Mouse (Mus musculus): ENCODE measurements around the gene Chpt1. TPM values are rescaled to one million over a fixed set of nuclear protein-coding genes. Genes with fewer than 3 reads are reported as not detected.
A peak's percentile ranks its signal among the peaks of the same experiment; 100 is the strongest.

Chpt1 gene
- polyA plus RNA-seq, 1 experiment from 2014 or later: 8.0 TPM

GRCm38 (mm10) chr10:88426158-88426816 is 77.6 kb downstream of the Chpt1 start:
- 94% methylated on average over 2 of the region's 2 CpGs for WGBS
- no peaks in the 10 kb centered on the region for H3K4me1 ChIP-seq (ENCODE audit: control insufficient read depth, insufficient read depth, low read length)
- H3K4me3 ChIP-seq (ENCODE audit: low read depth, low read length): no peak overlapping the region
- H3K9me3 ChIP-seq (replicated peaks; ENCODE audit: control insufficient read depth, low read length, poor library complexity, severe bottlenecking): no peaks in the 10 kb centered on the region
- H3K4me2 ChIP-seq (ENCODE audit: low read length): no peak overlapping the region
- no peak overlapping the region for H3K27ac ChIP-seq (ENCODE audit: low read length)
- no peaks in the 10 kb centered on the region for H3K27me3 ChIP-seq (ENCODE audit: control insufficient read depth, insufficient read depth, low read depth, low read length)
- H3K36me3 ChIP-seq (ENCODE audit: control insufficient read depth, insufficient read depth, low read length): peaks cover 27% of the 10 kb centered on the region
- H3K9ac ChIP-seq (ENCODE audit: low read depth, low read length): no peak overlapping the region
- ATAC-seq: peak; percentile 91

GRCm38 (mm10) chr10:88420655-88421435 is 83.0 kb downstream of the Chpt1 start:
- Histone ChIP-seq H3K4me1 (ENCODE audit: control insufficient read depth, insufficient read depth, low read length) (no peaks in the 10 kb centered on the region), H3K36me3 (ENCODE audit: control insufficient read depth, insufficient read depth, low read length) (0 out of 2 replicates have a peak, but pooled peaks cover 6% of the 10 kb centered on the region), H3K27ac (ENCODE audit: low read length) (no peak overlapping the region), H3K4me3 (ENCODE audit: low read depth, low read length) (no peak overlapping the region), H3K4me2 (ENCODE audit: low read length) (no peak overlapping the region), H3K9me3 (replicated peaks; ENCODE audit: control insufficient read depth, low read length, poor library complexity, severe bottlenecking) (no peaks in the 10 kb centered on the region), H3K9ac (ENCODE audit: low read depth, low read length) (no peak overlapping the region), H3K27me3 (ENCODE audit: control insufficient read depth, insufficient read depth, low read depth, low read length) (no peaks in the 10 kb centered on the region)
- WGBS: 96% methylated on average over 19 of the region's 19 CpGs
- no peak for ATAC-seq

- WGBS: 84% methylated on average over 11 of the region's 11 CpGs
Observed at GRCm38 (mm10) chr10:88420141-88420541, 83.7 kb downstream of the Chpt1 start.

GRCm38 (mm10) chr10:88417686-88418085 is 86.2 kb downstream of the Chpt1 start:
- no peaks in the 10 kb centered on the region for H3K27me3 ChIP-seq (ENCODE audit: control insufficient read depth, insufficient read depth, low read depth, low read length)
- WGBS: 90% methylated on average over 5 of the region's 5 CpGs

More at GRCm38 (mm10) chr10:88420141-88420541, 83.7 kb downstream of the Chpt1 start:
- Histone ChIP-seq H3K4me1 (ENCODE audit: control insufficient read depth, insufficient read depth, low read length) (no peaks in the 10 kb centered on the region), H3K9me3 (replicated peaks; ENCODE audit: control insufficient read depth, low read length, poor library complexity, severe bottlenecking) (no peaks in the 10 kb centered on the region), H3K27me3 (ENCODE audit: control insufficient read depth, insufficient read depth, low read depth, low read length) (no peaks in the 10 kb centered on the region), H3K36me3 (ENCODE audit: control insufficient read depth, insufficient read depth, low read length) (peaks cover 11% of the 10 kb centered on the region), H3K4me2 (ENCODE audit: low read length) (no peak overlapping the region), H3K9ac (ENCODE audit: low read depth, low read length) (no peak overlapping the region), H3K27ac (ENCODE audit: low read length) (no peak overlapping the region), H3K4me3 (ENCODE audit: low read depth, low read length) (no peak overlapping the region)
- ATAC-seq: no peak

GRCm38 (mm10) chr10:88412290-88412995 is 91.4 kb downstream of the Chpt1 start:
- Histone ChIP-seq H3K9ac (ENCODE audit: low read depth, low read length) (no peak overlapping the region), H3K9me3 (replicated peaks; ENCODE audit: control insufficient read depth, low read length, poor library complexity, severe bottlenecking) (no peaks in the 10 kb centered on the region), H3K4me3 (ENCODE audit: low read depth, low read length) (no peak overlapping the region), H3K27ac (ENCODE audit: low read length) (no peak overlapping the region), H3K4me1 (ENCODE audit: control insufficient read depth, insufficient read depth, low read length) (no peaks in the 10 kb centered on the region), H3K27me3 (ENCODE audit: control insufficient read depth, insufficient read depth, low read depth, low read length) (no peaks in the 10 kb centered on the region), H3K4me2 (ENCODE audit: low read length) (no peak overlapping the region), H3K36me3 (ENCODE audit: control insufficient read depth, insufficient read depth, low read length) (peaks cover 9% of the 10 kb centered on the region)
- 60% methylated on average over 17 of the region's 17 CpGs for WGBS
- no peak for ATAC-seq

More at GRCm38 (mm10) chr10:88417686-88418085, 86.2 kb downstream of the Chpt1 start:
- Histone ChIP-seq H3K4me2 (ENCODE audit: low read length) (no peak overlapping the region), H3K9me3 (replicated peaks; ENCODE audit: control insufficient read depth, low read length, poor library complexity, severe bottlenecking) (no peaks in the 10 kb centered on the region), H3K9ac (ENCODE audit: low read depth, low read length) (no peak overlapping the region), H3K27ac (ENCODE audit: low read length) (no peak overlapping the region), H3K4me1 (ENCODE audit: control insufficient read depth, insufficient read depth, low read length) (no peaks in the 10 kb centered on the region), H3K36me3 (ENCODE audit: control insufficient read depth, insufficient read depth, low read length) (peaks cover 13% of the 10 kb centered on the region), H3K4me3 (ENCODE audit: low read depth, low read length) (no peak overlapping the region)
- no peak for ATAC-seq

- no peak for ATAC-seq
- H3K36me3 ChIP-seq (ENCODE audit: control insufficient read depth, insufficient read depth, low read length): peaks cover under 1% of the 10 kb centered on the region; the same call in 1 of the 2 replicates
- 58% methylated on average over 2 of the region's 2 CpGs for WGBS
Observed at GRCm38 (mm10) chr10:88409751-88410150, 94.1 kb downstream of the Chpt1 start.

GRCm38 (mm10) chr10:88407875-88408631 is 95.8 kb downstream of the Chpt1 start:
- Histone ChIP-seq H3K4me2 (ENCODE audit: low read length) (no peak overlapping the region), H3K36me3 (ENCODE audit: control insufficient read depth, insufficient read depth, low read length) (no peaks in the 10 kb centered on the region), H3K9ac (ENCODE audit: low read depth, low read length) (no peak overlapping the region), H3K27me3 (ENCODE audit: control insufficient read depth, insufficient read depth, low read depth, low read length) (no peaks in the 10 kb centered on the region), H3K4me1 (ENCODE audit: control insufficient read depth, insufficient read depth, low read length) (no peaks in the 10 kb centered on the region), H3K27ac (ENCODE audit: low read length) (no peak overlapping the region), H3K9me3 (replicated peaks; ENCODE audit: control insufficient read depth, low read length, poor library complexity, severe bottlenecking) (no peaks in the 10 kb centered on the region), H3K4me3 (ENCODE audit: low read depth, low read length) (no peak overlapping the region)
- WGBS: 96% methylated on average over 12 of the region's 12 CpGs
- no peak for ATAC-seq

More at GRCm38 (mm10) chr10:88409751-88410150, 94.1 kb downstream of the Chpt1 start:
- Histone ChIP-seq H3K27ac (ENCODE audit: low read length) (no peak overlapping the region), H3K9me3 (replicated peaks; ENCODE audit: control insufficient read depth, low read length, poor library complexity, severe bottlenecking) (no peaks in the 10 kb centered on the region), H3K27me3 (ENCODE audit: control insufficient read depth, insufficient read depth, low read depth, low read length) (no peaks in the 10 kb centered on the region), H3K4me1 (ENCODE audit: control insufficient read depth, insufficient read depth, low read length) (no peaks in the 10 kb centered on the region), H3K4me3 (ENCODE audit: low read depth, low read length) (no peak overlapping the region), H3K4me2 (ENCODE audit: low read length) (no peak overlapping the region), H3K9ac (ENCODE audit: low read depth, low read length) (no peak overlapping the region)

- no peaks in the 10 kb centered on the region for H3K4me1 ChIP-seq (ENCODE audit: control insufficient read depth, insufficient read depth, low read length)
- no peak overlapping the region for H3K9ac ChIP-seq (ENCODE audit: low read depth, low read length)
- WGBS: 84% methylated on average over 7 of the region's 7 CpGs
- H3K27ac ChIP-seq (ENCODE audit: low read length): no peak overlapping the region
- H3K4me2 ChIP-seq (ENCODE audit: low read length): no peak overlapping the region
- no peak for ATAC-seq
- no peaks in the 10 kb centered on the region for H3K9me3 ChIP-seq (replicated peaks; ENCODE audit: control insufficient read depth, low read length, poor library complexity, severe bottlenecking)
- 0 out of 2 replicates have a peak, but pooled peaks cover 6% of the 10 kb centered on the region for H3K36me3 ChIP-seq (ENCODE audit: control insufficient read depth, insufficient read depth, low read length)
- H3K27me3 ChIP-seq (ENCODE audit: control insufficient read depth, insufficient read depth, low read depth, low read length): no peaks in the 10 kb centered on the region
- H3K4me3 ChIP-seq (ENCODE audit: low read depth, low read length): no peak overlapping the region
Observed at GRCm38 (mm10) chr10:88405812-88406211, 98.1 kb downstream of the Chpt1 start.
